Mouse (Mus musculus) heart, adult 2 months (tissue): ENCODE measurements at regions not wholly inside any gene's neighbourhood (a gene's known extent, or its start where the extent isn't known, plus 50 kb on each side); places are given as distances from the start of the nearest gene placed in this dataset.

Experiments
- DNase-seq, 2 experiments: peaks; one replicate each; pipeline ENCODE4 v3.0.0; 2021
- H3K27ac ChIP-seq: fragments of 200-600 bp; 2 replicates; pipeline ENCODE4 v1.8.1; 2022
- H3K27me3 ChIP-seq: fragments of 200-500 bp; 2 replicates; pipeline ENCODE4 v1.6.1; 2012; ENCODE audit warnings: mild to moderate bottlenecking, low read length, inconsistent platforms, mixed read lengths; ENCODE audit not compliant: control insufficient read depth, insufficient read depth
- H3K36me3 ChIP-seq: fragments of 200-500 bp; 2 replicates; pipeline ENCODE4 v1.6.1; 2012; ENCODE audit warnings: low read length, inconsistent platforms; ENCODE audit not compliant: control insufficient read depth, insufficient read depth
- H3K4me1 ChIP-seq: fragments of 200-500 bp; 2 replicates; pipeline ENCODE4 v1.6.1; 2011; ENCODE audit warnings: low read length; ENCODE audit not compliant: control insufficient read depth, insufficient read depth
- H3K4me3 ChIP-seq: fragments of 200-600 bp; 2 replicates; pipeline ENCODE4 v1.8.1; 2022
- H3K79me2 ChIP-seq: fragments of 200-500 bp; replicated peaks from 2 replicates; pipeline ENCODE4 v1.6.1; 2012; ENCODE audit warnings: mild to moderate bottlenecking, inconsistent platforms, low read length, moderate library complexity, mixed read lengths; ENCODE audit not compliant: control insufficient read depth, insufficient read depth
- H3K9ac ChIP-seq: fragments of 200-500 bp; 2 replicates; pipeline ENCODE4 v1.6.1; 2012; ENCODE audit warnings: low read depth, mild to moderate bottlenecking, control low read depth, inconsistent platforms, low read length, mixed read lengths
- CTCF ChIP-seq: fragments of 200-600 bp; IDR thresholded peaks from 2 replicates; pipeline ENCODE4 v1.8.1; 2022; ENCODE audit warnings: antibody characterized with exemption, mild to moderate bottlenecking, moderate library complexity
- EP300 ChIP-seq: fragments of 200-500 bp; IDR thresholded peaks from 2 replicates; pipeline ENCODE4 v1.6.1; 2011; ENCODE audit warnings: low read depth, low read length, control low read depth; ENCODE audit not compliant: insufficient read depth
- POLR2A ChIP-seq: fragments of 200-500 bp; IDR thresholded peaks from 2 replicates; pipeline ENCODE4 v1.6.1; 2011; ENCODE audit warnings: mild to moderate bottlenecking, low read depth, low read length, control low read depth; ENCODE audit not compliant: insufficient read depth
- WGBS: fragments of 180-500 bp; shearing (Covaris S2); methylation state at CpG from one replicate; pipeline ENCODE4 v1.1.7; 2018; 5-methylcytosine and 5-hydroxymethylcytosine counted together
- intact Hi-C: fragments of 180-260 bp; cut with DNase I; formaldehyde crosslinking; loops from one replicate; pipeline ENCODE4 v1.15.1; 2025

DNA sequence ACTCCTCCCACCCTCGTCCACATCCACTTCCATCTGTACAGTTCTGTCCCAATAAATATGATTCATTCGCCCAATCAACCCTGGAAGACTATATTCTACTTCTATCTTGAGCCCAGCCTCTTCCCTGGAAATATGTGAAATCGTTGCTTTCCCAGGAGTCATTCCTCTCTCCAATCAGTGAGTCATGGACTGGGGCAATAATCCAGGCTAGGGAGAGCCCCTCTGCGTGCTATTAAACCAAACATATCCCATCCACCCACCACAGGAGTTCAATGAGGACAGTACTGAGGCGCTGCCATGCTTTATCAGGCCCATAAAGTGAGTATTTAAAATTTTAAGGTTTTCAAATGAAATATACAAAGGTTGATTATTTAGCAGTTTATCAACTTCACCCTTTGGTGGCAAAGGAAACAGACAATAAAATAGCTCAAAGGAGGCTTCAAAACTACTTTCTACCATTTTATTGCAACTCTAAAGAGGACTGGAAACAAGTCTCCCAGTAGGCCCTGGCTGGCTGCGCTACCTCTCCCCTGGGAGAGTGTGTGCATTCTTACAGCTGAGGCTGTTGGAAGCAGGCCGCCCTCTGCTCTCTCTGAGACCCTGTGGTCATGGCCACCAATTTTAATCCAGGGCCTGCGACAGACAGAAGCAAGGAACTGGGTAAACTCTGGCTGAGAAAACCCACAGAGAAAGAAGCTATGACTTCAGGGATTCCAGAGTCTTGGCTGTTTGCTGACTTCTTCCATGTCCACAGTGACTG is 471.9 kb downstream of the Lmo4 start:
- WGBS, result 59% methylated on average over 8 of the region's 8 CpGs
- no peak overlapping the region for H3K9ac ChIP-seq
- H3K27me3 ChIP-seq, result no peaks in the 10 kb centered on the region
- no peaks in the 10 kb centered on the region for H3K4me1 ChIP-seq
- intact Hi-C loops, result no loop called here
- no peak overlapping the region for H3K27ac ChIP-seq
- no peaks in the 10 kb centered on the region for H3K36me3 ChIP-seq
- TF ChIP-seq POLR2A, result no peak
- no peak for TF ChIP-seq CTCF
- TF ChIP-seq EP300, result no peak
- H3K79me2 ChIP-seq, result no peaks in the 10 kb centered on the region
- no peak overlapping the region for H3K4me3 ChIP-seq
- peak; percentile 43 to 48 for DNase-seq

DNA sequence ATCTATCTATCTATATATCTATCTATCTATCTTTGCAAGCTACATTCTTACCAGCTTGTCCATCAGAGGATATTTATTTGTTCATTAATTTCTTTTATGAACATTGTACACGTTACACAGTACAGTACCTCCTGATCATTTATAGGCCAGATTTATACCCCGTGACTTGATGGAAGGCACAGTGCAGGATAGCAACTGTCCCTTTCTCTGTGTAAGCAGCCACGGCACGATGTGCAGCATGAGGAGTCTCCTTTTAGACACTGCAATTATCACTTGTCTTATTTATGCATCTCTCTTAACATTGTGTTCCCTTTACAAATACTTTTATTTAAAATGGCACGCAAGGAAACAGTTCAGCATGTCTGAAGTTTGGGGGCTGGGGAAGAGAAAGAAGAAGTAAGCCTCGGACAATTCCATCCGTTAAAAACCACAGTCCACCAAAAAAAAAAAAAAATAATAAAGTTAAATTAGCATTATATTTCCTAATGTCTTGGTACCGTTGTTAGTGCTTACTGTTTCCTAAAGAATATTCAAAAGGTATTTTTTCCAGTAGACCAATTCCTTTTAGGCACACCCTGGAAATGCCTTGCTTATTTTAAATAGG is 475.4 kb downstream of the Lmo4 start:
- Histone ChIP-seq H3K36me3 (no peaks in the 10 kb centered on the region), H3K9ac (no peak overlapping the region), H3K27ac (no peak overlapping the region), H3K4me3 (no peak overlapping the region), H3K27me3 (no peaks in the 10 kb centered on the region), H3K79me2 (no peaks in the 10 kb centered on the region), H3K4me1 (no peaks in the 10 kb centered on the region)
- TF ChIP-seq CTCF (no peak), EP300 (no peak), POLR2A (no peak)
- 85% methylated on average over 8 of the region's 8 CpGs for WGBS
- no peak for DNase-seq
- intact Hi-C loops, result no loop called here

DNA sequence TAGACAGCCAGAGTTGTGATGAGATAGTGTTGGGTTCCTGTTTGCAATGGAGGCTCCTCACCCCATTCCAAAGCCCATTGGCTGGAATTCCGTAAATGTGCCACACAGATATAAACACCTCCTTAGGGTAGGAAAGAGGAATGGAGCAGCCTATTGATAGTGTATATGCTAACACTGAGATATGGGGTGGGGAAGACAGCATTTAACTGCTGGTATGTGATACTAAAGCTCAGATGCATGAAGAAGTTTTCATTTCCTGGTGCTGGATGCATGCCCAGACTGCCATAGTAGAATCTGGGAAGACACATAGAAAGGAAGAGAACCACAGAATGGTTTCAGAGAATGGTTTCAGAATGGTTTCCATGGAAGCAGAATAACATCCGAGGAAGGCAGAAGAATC is 482.4 kb downstream of the Lmo4 start:
- TF ChIP-seq CTCF, result no peak
- TF ChIP-seq POLR2A, result no peak
- TF ChIP-seq EP300, result no peak
- Histone ChIP-seq H3K4me3 (no peak overlapping the region), H3K27me3 (no peaks in the 10 kb centered on the region), H3K36me3 (no peaks in the 10 kb centered on the region), H3K4me1 (no peaks in the 10 kb centered on the region), H3K9ac (no peak overlapping the region), H3K79me2 (no peaks in the 10 kb centered on the region), H3K27ac (no peak overlapping the region)
- WGBS, result 40% methylated on average over 2 of the region's 2 CpGs
- intact Hi-C loops, result no loop called here
- no peak for DNase-seq

DNA sequence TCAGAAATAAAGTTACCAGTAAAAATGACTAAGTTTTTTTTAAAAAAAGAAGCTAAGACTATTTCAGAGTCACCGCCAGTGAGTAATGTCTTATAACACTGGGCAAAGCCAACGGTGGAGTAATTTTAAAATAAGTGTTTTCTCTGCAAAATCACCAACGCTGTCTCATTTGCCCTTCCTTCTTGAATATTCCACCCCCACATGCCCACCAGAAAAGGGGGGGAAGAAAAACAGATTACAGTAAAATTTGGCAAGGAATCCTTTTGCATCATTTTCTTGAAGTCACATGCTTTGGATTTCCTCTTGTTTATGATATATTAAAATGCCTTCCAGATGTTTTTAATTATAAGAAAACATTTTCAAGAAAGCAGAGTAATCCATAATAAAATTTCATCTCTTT is 482.9 kb downstream of the Lmo4 start:
- Histone ChIP-seq H3K9ac (no peak overlapping the region), H3K79me2 (no peaks in the 10 kb centered on the region), H3K36me3 (no peaks in the 10 kb centered on the region), H3K4me3 (no peak overlapping the region), H3K27ac (no peak overlapping the region), H3K4me1 (no peaks in the 10 kb centered on the region), H3K27me3 (no peaks in the 10 kb centered on the region)
- WGBS, result 67% methylated on average over 3 of the region's 3 CpGs
- TF ChIP-seq CTCF, result no peak
- intact Hi-C loops, result no loop called here
- no peak for DNase-seq

DNA sequence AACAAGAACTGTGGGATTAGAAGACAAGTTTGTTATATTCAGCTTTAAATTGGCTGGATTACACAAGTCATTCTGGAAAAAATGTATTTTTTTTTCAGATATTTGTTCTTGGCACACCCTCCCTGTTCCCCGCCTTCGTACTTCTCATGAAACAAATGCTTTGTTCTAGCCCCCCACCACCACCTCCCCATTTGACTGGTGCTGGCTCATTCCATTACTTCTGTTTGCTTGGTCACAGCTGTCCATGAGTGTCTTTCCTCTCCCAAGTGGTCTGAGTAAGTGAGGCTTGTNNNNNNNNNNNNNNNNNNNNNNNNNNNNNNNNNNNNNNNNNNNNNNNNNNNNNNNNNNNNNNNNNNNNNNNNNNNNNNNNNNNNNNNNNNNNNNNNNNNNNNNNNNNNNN is 491.8 kb downstream of the Lmo4 start:
- no peak for DNase-seq

DNA sequence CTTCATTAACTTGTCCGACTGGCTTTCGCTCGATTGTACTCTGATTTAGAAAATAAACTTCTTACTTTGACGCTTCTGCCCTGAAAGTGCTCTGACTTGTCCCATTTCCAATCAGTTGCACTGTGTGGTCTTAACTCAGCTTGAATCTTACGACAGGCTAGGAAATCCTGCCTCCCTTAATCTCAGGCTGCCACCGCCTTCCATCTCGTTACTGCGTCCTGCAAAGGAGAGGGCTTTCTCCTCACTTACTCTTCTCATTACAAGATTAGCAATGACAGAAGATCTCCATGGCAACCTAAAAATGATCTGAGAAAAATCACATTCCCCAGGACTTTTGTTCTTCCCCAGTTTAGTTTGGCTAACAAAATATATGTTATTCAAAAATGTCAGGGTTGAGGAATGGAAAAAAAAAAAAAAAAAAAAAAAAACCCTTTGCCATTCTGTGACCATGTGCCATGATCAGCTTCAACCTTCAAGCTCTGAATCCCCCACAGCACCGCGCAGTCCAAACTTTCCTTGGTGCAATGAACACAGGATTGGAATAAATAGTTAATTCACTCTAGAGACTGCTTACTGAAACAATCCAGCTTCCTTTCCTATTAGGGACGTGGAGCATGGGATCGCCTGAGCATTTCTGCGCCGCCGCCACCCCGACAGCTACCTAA is 494.1 kb downstream of the Lmo4 start:
- intact Hi-C loops, result no loop called here
- H3K79me2 ChIP-seq, result no peaks in the 10 kb centered on the region
- H3K9ac ChIP-seq, result no peak overlapping the region
- H3K36me3 ChIP-seq, result no peaks in the 10 kb centered on the region
- no peak for DNase-seq
- no peak for TF ChIP-seq CTCF
- no peak for TF ChIP-seq POLR2A
- no peak for TF ChIP-seq EP300
- 69% methylated on average over 16 of the region's 16 CpGs for WGBS
- no peak overlapping the region for H3K4me3 ChIP-seq
- no peaks in the 10 kb centered on the region for H3K27me3 ChIP-seq
- no peaks in the 10 kb centered on the region for H3K4me1 ChIP-seq
- H3K27ac ChIP-seq, result no peak overlapping the region

More for the DNA sequence above, 491.8 kb downstream of the Lmo4 start:
- H3K9ac ChIP-seq, result no peak overlapping the region
- no peaks in the 10 kb centered on the region for H3K36me3 ChIP-seq
- H3K4me3 ChIP-seq, result no peak overlapping the region
- intact Hi-C loops, result no loop called here
- H3K4me1 ChIP-seq, result no peaks in the 10 kb centered on the region
- no peak overlapping the region for H3K27ac ChIP-seq
- H3K27me3 ChIP-seq, result no peaks in the 10 kb centered on the region
- H3K79me2 ChIP-seq, result no peaks in the 10 kb centered on the region
- TF ChIP-seq POLR2A (no peak), CTCF (no peak), EP300 (no peak)
- WGBS, result 73% methylated on average over 2 of the region's 2 CpGs
